Comparison of ENCODE assay signal across 20 mouse cellular contexts in the genomic region with DNA sequence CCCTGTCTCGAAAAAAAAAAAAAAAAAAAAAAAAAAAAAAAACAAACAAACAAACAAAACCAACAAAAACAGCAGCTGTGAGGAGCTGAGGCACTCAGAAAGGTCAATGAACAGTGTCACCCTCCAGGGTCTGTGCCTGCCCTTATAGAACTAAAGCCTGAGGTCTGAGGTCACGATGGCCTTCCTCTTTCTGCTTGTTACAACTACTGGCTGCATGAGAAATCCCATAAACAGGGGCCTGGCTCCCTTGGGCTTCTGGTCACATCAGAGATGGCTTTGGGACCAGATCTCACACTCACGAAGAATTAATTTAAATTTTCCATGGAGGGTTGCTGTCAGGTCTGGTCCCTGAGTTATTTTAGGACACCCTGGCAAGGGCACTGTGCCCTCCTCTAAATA. TPM values are rescaled to one million over a fixed set of nuclear protein-coding genes. Genes with fewer than 3 reads are reported as not detected.
A peak's percentile ranks its signal among the peaks of the same experiment; 100 is the strongest.
DNase-seq lines count a peak whose midpoint lies in the region; ATAC-seq and TF ChIP-seq lines count a peak whose summit lies in the region.
"Had no signal": no experiment of that assay in that cellular context is flagged by ENCODE, and none has a peak within 500 bp of the region (broad histone marks: within the 10 kb centered on the region; RNA-seq: fewer than 3 reads in every experiment).

No protein-coding gene starts in this region.

- TF ChIP-seq RAD21 in MEL (IDR thresholded peaks at IDR 0.05; ENCODE audit: low read depth, low read length): no peak

- intact Hi-C loops in heart, postnatal 14 days (cut with DNase I): no loop called here
- intact Hi-C loops in left cerebral cortex, postnatal 10 days (cut with DNase I): no loop called here

- no peaks in the 10 kb centered on the region for H3K36me3 ChIP-seq in heart, postnatal 0 days (replicated peaks; ENCODE audit: control insufficient read depth, insufficient read depth, low read length)
- peaks cover 0 to 15% of the 10 kb centered on the region in 2 experiments; a peak in 2 of 4 replicates for H3K36me3 ChIP-seq in MEL (ENCODE audit: control insufficient read depth in 1 of 2, insufficient read depth in 2 of 2, low read length in 2 of 2)
- H3K36me3 ChIP-seq: embryonic facial prominence, embryonic 13.5 days; hindbrain, embryonic 10.5 days; midbrain, embryonic 13.5 days had no signal

- no peak overlapping the region for H3K4me3 ChIP-seq in heart, postnatal 0 days (ENCODE audit: low read depth, low read length)
- no peak overlapping the region for H3K4me3 ChIP-seq in MEL (ENCODE audit: control insufficient read depth in 1 of 2, insufficient read depth in 1 of 2, low read depth in 2 of 2, low read length in 2 of 2)
- H3K4me3 ChIP-seq: embryonic facial prominence, embryonic 13.5 days; hindbrain, embryonic 10.5 days; midbrain, embryonic 13.5 days had no signal

- no peak for TF ChIP-seq POLR2A in MEL (IDR thresholded peaks at IDR 0.05; ENCODE audit: control insufficient read depth in 1 of 2, insufficient read depth in 1 of 2, low read depth in 1 of 2, low read length in 2 of 2, poor library complexity in 1 of 2)

- WGBS in heart, postnatal 0 days: 76% methylated on average over 2 of the region's 3 CpGs

- H3K9me3 ChIP-seq in heart, postnatal 0 days (replicated peaks; ENCODE audit: control insufficient read depth, low read length): no peaks in the 10 kb centered on the region
- H3K9me3 ChIP-seq in MEL (replicated peaks; ENCODE audit: insufficient read depth, low read length): no peaks in the 10 kb centered on the region
- H3K9me3 ChIP-seq: embryonic facial prominence, embryonic 13.5 days; hindbrain, embryonic 10.5 days; midbrain, embryonic 13.5 days had no signal

- TF ChIP-seq EP300 in heart, postnatal 0 days (IDR thresholded peaks at IDR 0.05; ENCODE audit: low read depth): no peak
- no peak for TF ChIP-seq EP300 in MEL (IDR thresholded peaks at IDR 0.05; ENCODE audit: low read depth in 1 of 2, low read length in 2 of 2)

- 0 out of 2 replicates have a peak, but pooled peaks cover 8% of the 10 kb centered on the region for H3K4me1 ChIP-seq in heart, postnatal 0 days (ENCODE audit: control insufficient read depth, insufficient read depth)
- peaks cover 4 to 30% of the 10 kb centered on the region in 2 experiments for H3K4me1 ChIP-seq in MEL (ENCODE audit: control insufficient read depth in 1 of 2, insufficient read depth in 2 of 2, low read length in 2 of 2)

- TF ChIP-seq CTCF in heart, postnatal 0 days (IDR thresholded peaks at IDR 0.05; ENCODE audit: low read depth): no peak
- no peak for TF ChIP-seq CTCF in MEL (IDR thresholded peaks at IDR 0.05 in 2 of 3, conservative IDR thresholded peaks at IDR 0.05 in 1 of 3; ENCODE audit: control insufficient read depth in 1 of 3, insufficient read depth in 1 of 3, low read depth in 2 of 3, low read length in 3 of 3, poor library complexity in 1 of 3, severe bottlenecking in 1 of 3)

- no peaks in the 10 kb centered on the region for H3K27me3 ChIP-seq in heart, postnatal 0 days (ENCODE audit: control insufficient read depth, insufficient read depth, low read length)
- H3K27me3 ChIP-seq in MEL (ENCODE audit: control insufficient read depth in 1 of 2, insufficient read depth in 2 of 2, low read length in 2 of 2): no peaks in the 10 kb centered on the region
- H3K27me3 ChIP-seq: embryonic facial prominence, embryonic 13.5 days; midbrain, embryonic 13.5 days had no signal

- no peaks in the 10 kb centered on the region; the same call in 1 of the 2 replicates for H3K79me2 ChIP-seq in MEL (ENCODE audit: control insufficient read depth, insufficient read depth, low read length, poor library complexity)

- no peak overlapping the region for H3K9ac ChIP-seq in heart, postnatal 0 days (replicated peaks; ENCODE audit: low read depth, low read length)
- H3K9ac ChIP-seq in MEL (ENCODE audit: control insufficient read depth, low read depth, low read length, poor library complexity, severe bottlenecking): no peak overlapping the region
- H3K9ac ChIP-seq: embryonic facial prominence, embryonic 13.5 days; forebrain, postnatal 0 days; midbrain, embryonic 13.5 days had no signal

- peak overlapping the region; percentile 46 for H3K27ac ChIP-seq in heart, postnatal 0 days (ENCODE audit: low read depth)
- no peak overlapping the region for H3K27ac ChIP-seq in MEL (ENCODE audit: control insufficient read depth, low read depth, low read length)
- H3K27ac ChIP-seq: embryonic facial prominence, embryonic 13.5 days; hindbrain, embryonic 10.5 days; midbrain, embryonic 13.5 days; stomach, postnatal 0 days had no signal

- H3K4me2 ChIP-seq in heart, postnatal 0 days (ENCODE audit: low read depth, low read length): no peak overlapping the region
- H3K4me2 ChIP-seq: embryonic facial prominence, embryonic 13.5 days; midbrain, embryonic 13.5 days had no signal

- DNase-seq in heart, postnatal 0 days (ENCODE audit: low spot score): no peak
- DNase-seq in heart, postnatal 14 days: no peak
- DNase-seq in MEL (ENCODE audit: low read depth, low spot score): no peak
- DNase-seq in retina, postnatal 1 day: no peak
- DNase-seq in left cerebral cortex, postnatal 10 days (ENCODE audit: extremely low spot score in 1 of 2, low spot score in 2 of 2): no peak
- DNase-seq: adrenal gland, adult 2 months; cerebellum, adult 18-20 months; forebrain, postnatal 0 days; gastrocnemius, postnatal 25 days; kidney, postnatal 4 days; lung, adult 18-20 months; lung, postnatal 36 days; right cerebral cortex, adult 18-20 months; thymus, postnatal 25 days had no signal

- ATAC-seq in heart, postnatal 0 days (ENCODE audit: insufficient read depth, low read depth): no peak
- peak; percentile 54 for ATAC-seq in granulocyte monocyte progenitor cell, adult 5-6 weeks (replicated peaks; ENCODE audit: poor library complexity, severe bottlenecking)
- ATAC-seq in neutrophil, adult 5-6 weeks (ENCODE audit: extremely low read depth, insufficient number of reproducible peaks, low FRiP score, poor library complexity, severe bottlenecking): peak; percentile 44
- ATAC-seq: forebrain, postnatal 0 days; midbrain, embryonic 13.5 days had no signal

TF ChIP-seq in MEL, 35 proteins besides CTCF, POLR2A, EP300 and RAD21:
- TF ChIP-seq MXI1 (IDR thresholded peaks at IDR 0.05; ENCODE audit: low read depth, low read length) (no peak), UBTF (IDR thresholded peaks at IDR 0.05; ENCODE audit: borderline replicate concordance, insufficient read depth, low read depth, low read length) (no peak), ZNF384 (IDR thresholded peaks at IDR 0.05; ENCODE audit: low read depth, low read length) (0 out of 2 replicates have a peak, but pooled peaks have one; percentile 22), MAX (IDR thresholded peaks at IDR 0.05; ENCODE audit: low read length) (no peak), TCF12 (IDR thresholded peaks at IDR 0.05; ENCODE audit: low read depth, low read length) (no peak), NELFE (IDR thresholded peaks at IDR 0.05; ENCODE audit: low read depth, low read length) (no peak)

RNA-seq across cellular contexts. Expression of a gene that starts 13.5 kb away (rescaled TPM):
- total RNA-seq in heart, postnatal 0 days (2014; rRNA removed; ENCODE audit: low replicate concordance): 15.9 and 21.6 TPM in 2 replicates
- polyA plus RNA-seq in heart, postnatal 0 days (2015; fragmentation: Nextera tagmentation; extraction: Ambion mirVana): 14.7 and 15.6 TPM in 2 replicates
- total RNA-seq in heart, postnatal 14 days (2021): 10 to 100 TPM; 17.8 to 35.3 TPM
- 101 and 116 TPM in 2 replicates for total RNA-seq in MEL (2012; rRNA removed)
- 100 to 1,000 TPM; 234 to 696 TPM for polyA plus RNA-seq in MEL (2012; ENCODE audit: insufficient read depth in 1 of 2, insufficient read length in 2 of 2, low read depth in 1 of 2, low replicate concordance in 2 of 2, missing spikeins in 1 of 2)
- 561 and 568 TPM in 2 replicates for total RNA-seq in granulocyte monocyte progenitor cell, adult 5-6 weeks (2014; fragmentation: Nextera tagmentation)
- total RNA-seq in granulocyte monocyte progenitor cell, adult 5-6 weeks (2017): 131 and 136 TPM in 2 replicates
- total RNA-seq in neutrophil, adult 5-6 weeks (2017): 338 and 404 TPM in 2 replicates
- total RNA-seq in left cerebral cortex, postnatal 10 days (2021): 10 to 100 TPM; 30.9 to 31.2 TPM

RNA-seq across cellular contexts. Expression of a gene that starts 44.8 kb away (rescaled TPM):
- not detected in 2 replicates for total RNA-seq in heart, postnatal 0 days (2014; rRNA removed; ENCODE audit: low replicate concordance)
- not detected in 2 replicates for polyA plus RNA-seq in heart, postnatal 0 days (2015; fragmentation: Nextera tagmentation; extraction: Ambion mirVana)
- not detected for total RNA-seq in heart, postnatal 14 days (2021)
- total RNA-seq in MEL (2012; rRNA removed): not detected in 2 replicates
- polyA plus RNA-seq in MEL (2012; ENCODE audit: insufficient read depth in 1 of 2, insufficient read length in 2 of 2, low read depth in 1 of 2, low replicate concordance in 2 of 2, missing spikeins in 1 of 2): not detected
- not detected in 2 replicates for total RNA-seq in granulocyte monocyte progenitor cell, adult 5-6 weeks (2014; fragmentation: Nextera tagmentation)
- not detected in 2 replicates for total RNA-seq in granulocyte monocyte progenitor cell, adult 5-6 weeks (2017)
- not detected in 2 replicates for total RNA-seq in neutrophil, adult 5-6 weeks (2017)
- total RNA-seq in left cerebral cortex, postnatal 10 days (2021): under 1 TPM; 0.56 to 0.63 TPM
- total RNA-seq: adrenal gland, adult 2 months; gastrocnemius, postnatal 25 days had no signal
- polyA plus RNA-seq: adrenal gland, adult 2 months; hindbrain, embryonic 10.5 days; midbrain, embryonic 13.5 days had no signal
